Mouse (Mus musculus) stomach, embryonic 16.5 days (tissue): ENCODE results near the gene Smarce1. TPM values are rescaled to one million over a fixed set of nuclear protein-coding genes. Genes with fewer than 3 reads are reported as not detected.
"Not testable (repeated sequence)": the region's sequence is repeated elsewhere in the genome, so short reads cannot be mapped to it uniquely, and the experiment has no call there.

ENCODE experiments used
- ATAC-seq: fragments of 200-750 bp; cut with Nextera tagmentation; 2 replicates; pipeline ENCODE4 v1.8.0; 2017; ENCODE audit warnings: moderate number of reproducible peaks, moderate TSS enrichment; ENCODE audit not compliant: insufficient read depth, low FRiP score
- H3K27ac ChIP-seq: fragments of 300-500 bp; sonication (generic); 2 replicates; pipeline ENCODE4 v1.5.1; 2014; ENCODE audit warnings: low read length
- H3K27me3 ChIP-seq: fragments of 300-500 bp; sonication (generic); 2 replicates; pipeline ENCODE4 v1.6.1; 2014; ENCODE audit warnings: low read length, control low read depth, mixed read lengths; ENCODE audit not compliant: control insufficient read depth, insufficient read depth
- H3K36me3 ChIP-seq: fragments of 300-500 bp; sonication (generic); 2 replicates; pipeline ENCODE4 v1.6.1; 2014; ENCODE audit warnings: low read length; ENCODE audit not compliant: control insufficient read depth, insufficient read depth
- H3K4me1 ChIP-seq: fragments of 300-500 bp; sonication (generic); 2 replicates; pipeline ENCODE4 v1.6.1; 2014; ENCODE audit warnings: low read length, control low read depth, mixed read lengths; ENCODE audit not compliant: control insufficient read depth, insufficient read depth
- H3K4me2 ChIP-seq: fragments of 300-500 bp; sonication (generic); 2 replicates; pipeline ENCODE4 v1.6.1; 2014; ENCODE audit warnings: low read depth, low read length, mixed read lengths
- H3K4me3 ChIP-seq: fragments of 300-500 bp; sonication (generic); replicated peaks from 2 replicates; pipeline ENCODE4 v1.5.1; 2014; ENCODE audit warnings: mild to moderate bottlenecking, low read length
- H3K9ac ChIP-seq: fragments of 300-500 bp; sonication (generic); 2 replicates; pipeline ENCODE4 v1.6.1; 2014; ENCODE audit warnings: low read length
- H3K9me3 ChIP-seq: fragments of 300-500 bp; sonication (generic); replicated peaks from 2 replicates; pipeline ENCODE4 v1.6.1; 2016; ENCODE audit warnings: low read length, control low read depth; ENCODE audit not compliant: control insufficient read depth
- WGBS: fragments of 180-500 bp; shearing (Covaris S2); extraction: QIAGEN DNeasy Blood & Tissue Kit; methylation state at CpG from one replicate; pipeline ENCODE4 v1.1.7; 2014; 5-methylcytosine and 5-hydroxymethylcytosine counted together
- polyA plus RNA-seq: library from polyadenylated mRNA; unstranded; fragments of >200 nt; fragmentation: Nextera tagmentation; extraction: Ambion mirVana; gene quantifications from 2 replicates; pipeline ENCODE4 v1.2.1, GENCODE M21; 2015

Gene Smarce1
- polyA plus RNA-seq, 1 experiment from 2014 or later, result 177 TPM

- ATAC-seq, result no peak
- H3K4me3 ChIP-seq, result no peak overlapping the region
- no peak overlapping the region for H3K27ac ChIP-seq
- no peak overlapping the region for H3K9ac ChIP-seq
- no peak overlapping the region for H3K4me2 ChIP-seq
- H3K27me3 ChIP-seq, result no peaks in the 10 kb centered on the region
- WGBS, result 88% methylated on average over 8 of the region's 8 CpGs
- H3K9me3 ChIP-seq, result no peaks in the 10 kb centered on the region
- H3K36me3 ChIP-seq, result no peaks in the 10 kb centered on the region
- no peaks in the 10 kb centered on the region for H3K4me1 ChIP-seq
These were observed 24.5 kb upstream of the Smarce1 start for GRCm38 (mm10) chr11:99255316-99255715.

- H3K27me3 ChIP-seq, result no peaks in the 10 kb centered on the region
- no peak for ATAC-seq
- no peak overlapping the region for H3K4me3 ChIP-seq
- no peaks in the 10 kb centered on the region for H3K9me3 ChIP-seq
- H3K9ac ChIP-seq, result no peak overlapping the region
- 63% methylated on average over 2 of the region's 2 CpGs for WGBS
- H3K27ac ChIP-seq, result no peak overlapping the region
- no peaks in the 10 kb centered on the region for H3K4me1 ChIP-seq
- H3K4me2 ChIP-seq, result no peak overlapping the region
- no peaks in the 10 kb centered on the region for H3K36me3 ChIP-seq
These were observed 23.1 kb upstream of the Smarce1 start for GRCm38 (mm10) chr11:99253893-99254292.

- H3K27me3 ChIP-seq, result no peaks in the 10 kb centered on the region
- no peak overlapping the region for H3K27ac ChIP-seq
- WGBS, result 71% methylated on average over 8 of the region's 8 CpGs
- no peaks in the 10 kb centered on the region for H3K36me3 ChIP-seq
- ATAC-seq, result no peak
- no peaks in the 10 kb centered on the region for H3K9me3 ChIP-seq
- H3K4me2 ChIP-seq, result no peak overlapping the region
- no peaks in the 10 kb centered on the region for H3K4me1 ChIP-seq
- H3K4me3 ChIP-seq, result no peak overlapping the region
- H3K9ac ChIP-seq, result no peak overlapping the region
These were observed 21.9 kb upstream of the Smarce1 start for GRCm38 (mm10) chr11:99252671-99253070.

GRCm38 (mm10) chr11:99250666-99251065, 19.8 kb upstream of the Smarce1 start:
- WGBS, result 45% methylated on average over 3 of the region's 3 CpGs

GRCm38 (mm10) chr11:99250241-99250640, 19.4 kb upstream of the Smarce1 start:
- no peak overlapping the region for H3K9ac ChIP-seq
- no peak overlapping the region for H3K4me2 ChIP-seq
- no peak overlapping the region for H3K27ac ChIP-seq
- H3K4me1 ChIP-seq, result no peaks in the 10 kb centered on the region
- H3K27me3 ChIP-seq, result no peaks in the 10 kb centered on the region
- ATAC-seq, result no peak
- 35% methylated on average over 5 of the region's 5 CpGs for WGBS
- H3K9me3 ChIP-seq, result no peaks in the 10 kb centered on the region
- H3K4me3 ChIP-seq, result no peak overlapping the region
- no peaks in the 10 kb centered on the region for H3K36me3 ChIP-seq

More at GRCm38 (mm10) chr11:99250666-99251065, 19.8 kb upstream of the Smarce1 start:
- no peak for ATAC-seq
- H3K9ac ChIP-seq, result no peak overlapping the region
- H3K9me3 ChIP-seq, result no peaks in the 10 kb centered on the region
- no peaks in the 10 kb centered on the region for H3K4me1 ChIP-seq
- no peaks in the 10 kb centered on the region for H3K36me3 ChIP-seq
- H3K4me3 ChIP-seq, result no peak overlapping the region
- H3K27me3 ChIP-seq, result no peaks in the 10 kb centered on the region
- no peak overlapping the region for H3K27ac ChIP-seq
- no peak overlapping the region for H3K4me2 ChIP-seq

- no peak overlapping the region for H3K27ac ChIP-seq
- H3K27me3 ChIP-seq, result no peaks in the 10 kb centered on the region
- H3K4me1 ChIP-seq, result no peaks in the 10 kb centered on the region
- H3K4me3 ChIP-seq, result no peak overlapping the region
- no peaks in the 10 kb centered on the region for H3K9me3 ChIP-seq
- WGBS, result 58% methylated on average over 4 of the region's 4 CpGs
- H3K4me2 ChIP-seq, result no peak overlapping the region
- H3K9ac ChIP-seq, result no peak overlapping the region
- H3K36me3 ChIP-seq, result no peaks in the 10 kb centered on the region
- ATAC-seq, result no peak
These were observed 18.3 kb upstream of the Smarce1 start for GRCm38 (mm10) chr11:99249115-99249514.

- 93% methylated on average over 4 of the region's 4 CpGs for WGBS
- Histone ChIP-seq H3K9me3 (no peaks in the 10 kb centered on the region), H3K9ac (no peak overlapping the region)
These were observed 17.1 kb upstream of the Smarce1 start for GRCm38 (mm10) chr11:99247916-99248315.

GRCm38 (mm10) chr11:99244519-99244918, 13.7 kb upstream of the Smarce1 start:
- not testable (repeated sequence) for H3K9me3 ChIP-seq, ATAC-seq, H3K4me3 ChIP-seq, H3K4me2 ChIP-seq, H3K27me3 ChIP-seq, H3K9ac ChIP-seq, H3K36me3 ChIP-seq, H3K27ac ChIP-seq, H3K4me1 ChIP-seq
- 44% methylated on average over 3 of the region's 3 CpGs for WGBS

More at GRCm38 (mm10) chr11:99247916-99248315, 17.1 kb upstream of the Smarce1 start:
- Histone ChIP-seq H3K4me3 (no peak overlapping the region), H3K27me3 (no peaks in the 10 kb centered on the region), H3K4me1 (no peaks in the 10 kb centered on the region), H3K27ac (no peak overlapping the region), H3K36me3 (no peaks in the 10 kb centered on the region), H3K4me2 (no peak overlapping the region)
- no peak for ATAC-seq

- Histone ChIP-seq H3K4me2 (peak within 1 kb of the TSS; percentile 46), H3K27ac (no peak within 1 kb of the TSS), H3K9me3 (no peaks in the 10 kb centered on the region), H3K4me3 (peak within 1 kb of the TSS; percentile 33), H3K27me3 (no peaks in the 10 kb centered on the region), H3K36me3 (no peaks in the 10 kb centered on the region), H3K4me1 (no peaks in the 10 kb centered on the region), H3K9ac (peak within 1 kb of the TSS; percentile 59)
- ATAC-seq, result no peak
- 5% methylated on average over 17 of the region's 17 CpGs for WGBS
These were observed 13.1 kb upstream of the Smarce1 start, which contains the start of gene Krt222 for GRCm38 (mm10) chr11:99243820-99244374. TSS of gene Krt222 (minus strand) at chr11:99244085.
